Mouse (Mus musculus) erythroblast, embryonic 14.5 days (primary cell): ENCODE data around the gene Trim13. TPM values are rescaled to one million over a fixed set of nuclear protein-coding genes. Genes with fewer than 3 reads are reported as not detected.

Experiments used
- H3K27me3 ChIP-seq: 2 replicates; pipeline ENCODE4 v1.6.1; 2012; ENCODE audit warnings: inconsistent platforms; ENCODE audit not compliant: control insufficient read depth
- H3K36me3 ChIP-seq: 2 replicates; pipeline ENCODE4 v1.6.1; 2012; ENCODE audit warnings: mild to moderate bottlenecking, inconsistent platforms; ENCODE audit not compliant: control insufficient read depth
- H3K4me1 ChIP-seq: 2 replicates; pipeline ENCODE4 v1.6.1; 2012; ENCODE audit warnings: inconsistent platforms; ENCODE audit not compliant: control insufficient read depth
- H3K4me3 ChIP-seq: replicated peaks from 2 replicates; pipeline ENCODE3; 2012; ENCODE audit warnings: moderate library complexity, mild to moderate bottlenecking, inconsistent platforms
- H3K9me3 ChIP-seq: 2 replicates; pipeline ENCODE4 v1.6.1; 2012; ENCODE audit warnings: low read length, inconsistent platforms, mixed read lengths; ENCODE audit not compliant: control insufficient read depth
- GATA1 ChIP-seq: IDR thresholded peaks from 2 replicates; pipeline ENCODE4 v1.6.1; 2012; ENCODE audit warnings: low read length, inconsistent platforms, mixed read lengths
- TAL1 ChIP-seq: IDR thresholded peaks from 3 replicates; pipeline ENCODE4 v1.6.1; 2012; ENCODE audit warnings: low read length, inconsistent platforms, mixed read lengths
- polyA plus RNA-seq: library from polyadenylated mRNA; stranded (reverse); fragments of >175 nt; gene quantifications from 2 replicates; pipeline ENCODE4 v1.2.3, GENCODE M21; 2012

The Trim13 gene
- polyA plus RNA-seq, 1 experiment: not detected

- no peaks in the 10 kb centered on the region for H3K9me3 ChIP-seq
- H3K36me3 ChIP-seq: peaks cover 26% of the 10 kb centered on the region
- TF ChIP-seq GATA1: no peak
- no peak for TF ChIP-seq TAL1
- peaks cover 2% of the 10 kb centered on the region; the same call in 1 of the 2 replicates for H3K4me1 ChIP-seq
- H3K4me3 ChIP-seq: no peak within 1 kb of the TSS
- no peaks in the 10 kb centered on the region for H3K27me3 ChIP-seq
Measured at GRCm38 (mm10) chr14:61607157-61607556, 9.1 kb downstream of the Trim13 start, which contains the start of gene Kcnrg. TSS of gene Kcnrg (plus strand) at chr14:61607457.

GRCm38 (mm10) chr14:61611766-61612165 is 13.7 kb downstream of the Trim13 start:
- no peaks in the 10 kb centered on the region for H3K27me3 ChIP-seq
- TF ChIP-seq TAL1 (no peak), GATA1 (no peak)

GRCm38 (mm10) chr14:61613319-61613718 is 15.3 kb downstream of the Trim13 start:
- TF ChIP-seq GATA1: no peak
- no peak for TF ChIP-seq TAL1

More at GRCm38 (mm10) chr14:61611766-61612165, 13.7 kb downstream of the Trim13 start:
- H3K36me3 ChIP-seq: peaks cover 4% of the 10 kb centered on the region; the same call in 1 of the 2 replicates
- H3K4me1 ChIP-seq: peaks cover 4% of the 10 kb centered on the region; the same call in 1 of the 2 replicates
- no peaks in the 10 kb centered on the region for H3K9me3 ChIP-seq
- no peak overlapping the region for H3K4me3 ChIP-seq

GRCm38 (mm10) chr14:61620371-61620770 is 22.3 kb downstream of the Trim13 start:
- Histone ChIP-seq H3K36me3 (peaks cover 28% of the 10 kb centered on the region), H3K4me1 (no peaks in the 10 kb centered on the region), H3K4me3 (no peak overlapping the region), H3K9me3 (no peaks in the 10 kb centered on the region), H3K27me3 (no peaks in the 10 kb centered on the region)
- no peak for TF ChIP-seq TAL1
- no peak for TF ChIP-seq GATA1

More at GRCm38 (mm10) chr14:61613319-61613718, 15.3 kb downstream of the Trim13 start:
- Histone ChIP-seq H3K27me3 (no peaks in the 10 kb centered on the region), H3K4me1 (peaks cover 2% of the 10 kb centered on the region; the same call in 1 of the 2 replicates), H3K4me3 (no peak overlapping the region), H3K9me3 (no peaks in the 10 kb centered on the region), H3K36me3 (peaks cover 2% of the 10 kb centered on the region; the same call in 1 of the 2 replicates)

- Histone ChIP-seq H3K27me3 (no peaks in the 10 kb centered on the region), H3K36me3 (peaks cover 98% of the 10 kb centered on the region), H3K4me3 (no peak overlapping the region), H3K4me1 (peaks cover 6% of the 10 kb centered on the region), H3K9me3 (no peaks in the 10 kb centered on the region)
- TF ChIP-seq GATA1: no peak
- TF ChIP-seq TAL1: no peak
Measured at GRCm38 (mm10) chr14:61635969-61636368, 37.9 kb downstream of the Trim13 start.

GRCm38 (mm10) chr14:61642668-61643067 is 44.6 kb downstream of the Trim13 start:
- TF ChIP-seq GATA1 (no peak), TAL1 (no peak)
- no peak overlapping the region for H3K4me3 ChIP-seq
- H3K27me3 ChIP-seq: no peaks in the 10 kb centered on the region
- H3K9me3 ChIP-seq: no peaks in the 10 kb centered on the region
- peaks cover 85% of the 10 kb centered on the region for H3K36me3 ChIP-seq
- peaks cover 15% of the 10 kb centered on the region for H3K4me1 ChIP-seq

GRCm38 (mm10) chr14:61645547-61645946 is 47.5 kb downstream of the Trim13 start:
- TF ChIP-seq GATA1 (no peak), TAL1 (no peak)
- no peaks in the 10 kb centered on the region for H3K27me3 ChIP-seq
- H3K4me3 ChIP-seq: peak overlapping the region; percentile 79

GRCm38 (mm10) chr14:61647182-61647880 is 49.3 kb downstream of the Trim13 start:
- Histone ChIP-seq H3K27me3 (no peaks in the 10 kb centered on the region), H3K9me3 (no peaks in the 10 kb centered on the region), H3K36me3 (peaks cover 62% of the 10 kb centered on the region), H3K4me3 (peak overlapping the region; percentile 79), H3K4me1 (peaks cover 44% of the 10 kb centered on the region)
- TF ChIP-seq TAL1: no peak
- TF ChIP-seq GATA1: peak; percentile 90

More at GRCm38 (mm10) chr14:61645547-61645946, 47.5 kb downstream of the Trim13 start:
- Histone ChIP-seq H3K9me3 (no peaks in the 10 kb centered on the region), H3K4me1 (peaks cover 27% of the 10 kb centered on the region), H3K36me3 (peaks cover 64% of the 10 kb centered on the region)

- TF ChIP-seq GATA1 (no peak), TAL1 (no peak)
- Histone ChIP-seq H3K9me3 (no peaks in the 10 kb centered on the region), H3K27me3 (no peaks in the 10 kb centered on the region), H3K4me3 (peak overlapping the region; percentile 79), H3K4me1 (peaks cover 51% of the 10 kb centered on the region), H3K36me3 (peaks cover 61% of the 10 kb centered on the region)
Measured at GRCm38 (mm10) chr14:61647881-61648684, 50.0 kb downstream of the Trim13 start.
